Comparison of ENCODE assay signal across 8 mouse cellular contexts in the genomic region with DNA sequence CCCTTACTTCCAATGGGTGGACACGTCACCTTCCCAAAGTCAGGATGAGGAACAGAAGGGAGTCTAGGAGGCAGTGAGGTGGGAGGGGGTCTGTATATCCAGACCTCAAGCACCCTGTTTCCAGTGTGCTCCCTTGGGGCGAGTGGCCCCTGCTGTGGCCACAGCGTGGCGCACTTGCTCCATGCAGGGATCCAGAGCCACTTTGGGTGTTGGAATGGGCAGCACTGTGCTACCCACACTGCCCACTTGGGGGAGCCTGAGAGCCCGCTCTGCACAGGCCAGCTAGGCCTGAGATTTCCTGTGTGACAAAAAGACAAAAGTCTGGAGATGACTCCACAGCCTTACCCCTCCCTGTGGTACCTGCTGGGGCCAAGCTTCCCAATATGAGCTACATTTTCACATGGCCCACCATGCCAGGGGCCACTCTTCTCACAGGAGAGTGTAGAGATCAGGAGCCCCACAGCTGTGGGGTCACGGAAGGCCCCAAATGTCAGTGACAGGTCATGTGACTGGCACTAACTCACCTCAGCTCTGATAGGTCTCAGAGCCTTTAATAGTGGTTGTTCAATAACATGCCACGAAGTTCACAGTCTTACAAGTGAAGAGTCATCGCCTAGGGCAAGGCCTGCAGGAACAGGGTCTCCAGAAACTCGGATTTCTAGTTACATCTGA. TPM values are rescaled to one million over a fixed set of nuclear protein-coding genes. Genes with fewer than 3 reads are reported as not detected.
DNase-seq lines count a peak whose midpoint lies in the region; ATAC-seq lines count a peak whose summit lies in the region.

No protein-coding gene starts in this region.

- intact Hi-C loops in gastrocnemius, postnatal 36 days (cut with DNase I) = loop anchor here (5.0 kb wide), 1 partner anchor 175 kb away; the partner anchor contains the start of gene Pax2
- intact Hi-C loops in left cerebral cortex, postnatal 25 days (cut with DNase I) = loop anchor here (1.0 kb wide), 2 partner anchors 172 to 313 kb away; no protein-coding TSS in a partner anchor

- peaks cover 13% of the 10 kb centered on the region for H3K27me3 ChIP-seq in intestine, embryonic 16.5 days (replicated peaks; ENCODE audit: control insufficient read depth, insufficient read depth, low read length)
- H3K27me3 ChIP-seq in midbrain, embryonic 11.5 days (ENCODE audit: control insufficient read depth, insufficient read depth, low read length) = peaks cover 4% of the 10 kb centered on the region; the same call in 1 of the 2 replicates

- 38% methylated on average over 9 of the region's 9 CpGs for WGBS in intestine, embryonic 16.5 days
- 32% methylated on average over 9 of the region's 9 CpGs for WGBS in midbrain, embryonic 11.5 days

- no peaks in the 10 kb centered on the region for H3K4me1 ChIP-seq in intestine, embryonic 16.5 days (ENCODE audit: control insufficient read depth, insufficient read depth, low read length)
- H3K4me1 ChIP-seq in midbrain, embryonic 11.5 days (ENCODE audit: control insufficient read depth, insufficient read depth, low read length) = no peaks in the 10 kb centered on the region

- H3K9ac ChIP-seq in intestine, embryonic 16.5 days (ENCODE audit: low read depth, low read length) = peak overlapping the region; percentile 27; the same call in 1 of the 2 replicates
- no peak overlapping the region for H3K9ac ChIP-seq in midbrain, embryonic 11.5 days (ENCODE audit: low read length)

- no peaks in the 10 kb centered on the region for H3K9me3 ChIP-seq in intestine, embryonic 16.5 days (ENCODE audit: control insufficient read depth, low read length)
- no peaks in the 10 kb centered on the region for H3K9me3 ChIP-seq in midbrain, embryonic 11.5 days (ENCODE audit: control insufficient read depth, low read length)

- H3K36me3 ChIP-seq in intestine, embryonic 16.5 days (ENCODE audit: control insufficient read depth, insufficient read depth, low read length) = no peaks in the 10 kb centered on the region
- H3K36me3 ChIP-seq in midbrain, embryonic 11.5 days (ENCODE audit: control insufficient read depth, insufficient read depth, low read length) = no peaks in the 10 kb centered on the region

- peak; percentile 92 to 97 for DNase-seq in adrenal gland, adult 18-20 months (ENCODE audit: low spot score in 2 of 2)
- DNase-seq in embryo, embryonic 11 days = peak; percentile 91
- peak; percentile 88 to 90 for DNase-seq in gastrocnemius, postnatal 36 days
- DNase-seq in left cerebral cortex, postnatal 25 days (ENCODE audit: low spot score in 2 of 2) = peak; percentile 92 to 94
- peak; percentile 100 for DNase-seq in midbrain, embryonic 11.5 days (ENCODE audit: low spot score, missing footprints)
- peak; percentile 98 for DNase-seq in right cerebral cortex, postnatal 4 days
- DNase-seq in yolk sac, embryonic 10.5 days (ENCODE audit: low spot score) = peak; percentile 77

- H3K27ac ChIP-seq in intestine, embryonic 16.5 days (ENCODE audit: low read length) = no peak overlapping the region
- H3K27ac ChIP-seq in midbrain, embryonic 11.5 days (ENCODE audit: low read depth, low read length) = no peak overlapping the region

- H3K4me2 ChIP-seq in intestine, embryonic 16.5 days (ENCODE audit: low read depth, low read length) = no peak overlapping the region
- H3K4me2 ChIP-seq in midbrain, embryonic 11.5 days = no peak overlapping the region

- peak; percentile 83 for ATAC-seq in intestine, embryonic 16.5 days
- peak; percentile 80 for ATAC-seq in midbrain, embryonic 11.5 days (ENCODE audit: low FRiP score)

- no peak overlapping the region for H3K4me3 ChIP-seq in intestine, embryonic 16.5 days (ENCODE audit: low read length)
- H3K4me3 ChIP-seq in midbrain, embryonic 11.5 days (ENCODE audit: low read depth, low read length) = no peak overlapping the region

RNA-seq across cellular contexts. Expression of gene Hif1an, which starts 20.1 kb away (rescaled TPM):
- 10 to 100 TPM; 22.9 to 27.9 TPM for total RNA-seq in adrenal gland, adult 18-20 months (2021)
- 10 to 100 TPM; 93.2 to 95.3 TPM for total RNA-seq in gastrocnemius, postnatal 36 days (2021)
- 25.7 and 31.3 TPM in 2 replicates for polyA plus RNA-seq in intestine, embryonic 16.5 days (2015; fragmentation: Nextera tagmentation; extraction: Ambion mirVana)
- total RNA-seq in left cerebral cortex, postnatal 25 days (2021) = 10 to 100 TPM; 34.1 to 34.7 TPM
- polyA plus RNA-seq in midbrain, embryonic 11.5 days (2014; fragmentation: Nextera tagmentation; extraction: Ambion mirVana) = 24.2 and 24.7 TPM in 2 replicates

RNA-seq across cellular contexts. Expression of gene Ndufb8, which starts 27.5 kb away (rescaled TPM):
- total RNA-seq in adrenal gland, adult 18-20 months (2021) = 1,000 to 10,000 TPM in 1 of 2 experiments, 100 to 1,000 TPM in 1; 514 to 1,037 TPM
- total RNA-seq in gastrocnemius, postnatal 36 days (2021) = 100 to 1,000 TPM; 906 to 972 TPM
- polyA plus RNA-seq in intestine, embryonic 16.5 days (2015; fragmentation: Nextera tagmentation; extraction: Ambion mirVana) = 650 and 667 TPM in 2 replicates
- 100 to 1,000 TPM; 360 to 373 TPM for total RNA-seq in left cerebral cortex, postnatal 25 days (2021)
- 443 and 490 TPM in 2 replicates for polyA plus RNA-seq in midbrain, embryonic 11.5 days (2014; fragmentation: Nextera tagmentation; extraction: Ambion mirVana)

RNA-seq across cellular contexts. Expression of gene Gm20538, which starts 30.1 kb away (rescaled TPM):
- not detected for total RNA-seq in adrenal gland, adult 18-20 months (2021)
- not detected for total RNA-seq in gastrocnemius, postnatal 36 days (2021)
- not detected in 2 replicates for polyA plus RNA-seq in intestine, embryonic 16.5 days (2015; fragmentation: Nextera tagmentation; extraction: Ambion mirVana)
- not detected for total RNA-seq in left cerebral cortex, postnatal 25 days (2021)
- polyA plus RNA-seq in midbrain, embryonic 11.5 days (2014; fragmentation: Nextera tagmentation; extraction: Ambion mirVana) = not detected in 2 replicates

RNA-seq across cellular contexts. Expression of gene Sec31b, which starts 37.1 kb away (rescaled TPM):
- 1 to 10 TPM; 5.0 to 5.2 TPM for total RNA-seq in adrenal gland, adult 18-20 months (2021)
- 10 to 100 TPM; 15.3 to 17.6 TPM for total RNA-seq in gastrocnemius, postnatal 36 days (2021)
- 0.24 and 0.75 TPM in 2 replicates for polyA plus RNA-seq in intestine, embryonic 16.5 days (2015; fragmentation: Nextera tagmentation; extraction: Ambion mirVana)
- under 1 TPM; 0.09 to 0.16 TPM for total RNA-seq in left cerebral cortex, postnatal 25 days (2021)
- 0.18 and 0.25 TPM in 2 replicates for polyA plus RNA-seq in midbrain, embryonic 11.5 days (2014; fragmentation: Nextera tagmentation; extraction: Ambion mirVana)
